Mouse (Mus musculus): ENCODE measurements around the gene Ak5. TPM values are rescaled to one million over a fixed set of nuclear protein-coding genes. Genes with fewer than 3 reads are reported as not detected.
A peak's percentile ranks its signal among the peaks of the same experiment; 100 is the strongest.

Gene Ak5
- total RNA-seq, 2 experiments from 2014 or later = 0.16 to 0.33 TPM

- no peak for DNase-seq
Measured at GRCm38 (mm10) chr3:152516569-152516968, 151.6 kb downstream of the Ak5 start.

- no peak for DNase-seq
Measured at GRCm38 (mm10) chr3:152515959-152516358, 152.2 kb downstream of the Ak5 start.

- no peak for DNase-seq
Measured at GRCm38 (mm10) chr3:152512517-152512916, 155.6 kb downstream of the Ak5 start.

GRCm38 (mm10) chr3:152509268-152509667 is 158.9 kb downstream of the Ak5 start:
- DNase-seq = no peak

GRCm38 (mm10) chr3:152508419-152508993 is 159.7 kb downstream of the Ak5 start:
- DNase-seq = no peak

GRCm38 (mm10) chr3:152507900-152508299 is 160.3 kb downstream of the Ak5 start:
- no peak for DNase-seq

- DNase-seq = no peak
Measured at GRCm38 (mm10) chr3:152498968-152499696, 169.0 kb downstream of the Ak5 start.

- no peak for DNase-seq
Measured at GRCm38 (mm10) chr3:152497842-152498241, 170.3 kb downstream of the Ak5 start.

- DNase-seq = no peak
Measured at GRCm38 (mm10) chr3:152497084-152497483, 171.1 kb downstream of the Ak5 start.

GRCm38 (mm10) chr3:152495415-152495898 is 172.7 kb downstream of the Ak5 start:
- no peak for DNase-seq

GRCm38 (mm10) chr3:152494667-152495360 is 173.3 kb downstream of the Ak5 start:
- no peak for DNase-seq

- no peak for DNase-seq
Measured at GRCm38 (mm10) chr3:152493813-152494212, 174.3 kb downstream of the Ak5 start.

- no peak for DNase-seq
Measured at GRCm38 (mm10) chr3:152492241-152492640, 175.9 kb downstream of the Ak5 start.

GRCm38 (mm10) chr3:152490423-152490822 is 177.7 kb downstream of the Ak5 start:
- DNase-seq = no peak

GRCm38 (mm10) chr3:152488964-152489363 is 179.2 kb downstream of the Ak5 start:
- DNase-seq = no peak

GRCm38 (mm10) chr3:152484206-152484605 is 184.0 kb downstream of the Ak5 start:
- DNase-seq = no peak

GRCm38 (mm10) chr3:152483800-152484199 is 184.4 kb downstream of the Ak5 start:
- DNase-seq = no peak

- DNase-seq = no peak
Measured at GRCm38 (mm10) chr3:152482182-152482581, 186.0 kb downstream of the Ak5 start.

GRCm38 (mm10) chr3:152480336-152480735 is 187.8 kb downstream of the Ak5 start:
- DNase-seq = no peak

GRCm38 (mm10) chr3:152478599-152479435 is 189.3 kb downstream of the Ak5 start:
- peak; percentile 41 for DNase-seq

GRCm38 (mm10) chr3:152477796-152478527 is 190.2 kb downstream of the Ak5 start:
- DNase-seq = peak; percentile 57

- DNase-seq = no peak
Measured at GRCm38 (mm10) chr3:152475894-152476293, 192.3 kb downstream of the Ak5 start.

All from gastrocnemius, postnatal 25 days (tissue).